Comparison of ENCODE assay signal across 14 mouse cellular contexts in the genomic region with DNA sequence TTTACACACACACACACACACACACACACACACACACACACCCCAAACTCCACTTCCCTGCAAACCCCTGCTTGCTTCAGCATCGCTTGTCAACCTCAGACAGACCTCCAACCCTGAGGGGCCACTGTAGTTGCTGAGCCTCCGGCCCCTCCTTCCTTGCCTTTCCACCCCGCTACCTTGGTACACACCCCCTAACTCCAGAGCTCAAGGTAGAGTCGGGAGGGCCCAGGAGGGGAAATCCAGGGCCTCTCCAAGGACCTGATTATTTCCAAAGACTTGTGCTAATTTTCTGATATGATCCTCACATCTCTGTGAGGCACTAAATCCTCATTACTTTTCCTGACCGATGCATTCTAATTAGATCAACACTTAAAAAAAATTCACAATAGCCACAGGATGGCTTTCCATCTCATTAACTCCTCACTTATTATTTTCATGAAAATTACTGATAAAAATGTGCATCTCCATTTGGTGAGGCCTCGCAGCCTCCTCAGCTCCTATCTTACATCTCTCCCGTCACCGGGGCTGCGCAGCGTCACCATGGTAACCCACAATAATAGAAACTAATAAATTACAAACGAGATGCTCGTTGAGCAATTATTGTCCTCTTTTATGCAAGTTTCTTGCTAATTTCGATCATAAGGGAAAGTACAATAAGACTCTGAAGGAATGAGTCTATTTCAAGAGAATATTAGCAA.
DNase-seq lines count a peak whose midpoint lies in the region; ATAC-seq and TF ChIP-seq lines count a peak whose summit lies in the region.
"Had no signal": no experiment of that assay in that cellular context is flagged by ENCODE, and none has a peak within 500 bp of the region (broad histone marks: within the 10 kb centered on the region; RNA-seq: fewer than 3 reads in every experiment).

No protein-coding gene starts in this region.

- TF ChIP-seq CTCF in left cerebral cortex, adult 2 months (IDR thresholded peaks at IDR 0.05): no peak
- no peak for TF ChIP-seq CTCF in hindbrain, postnatal 0 days (IDR thresholded peaks at IDR 0.05; ENCODE audit: low read depth)

- peak in 1 of 2 experiments; percentile 71 for DNase-seq in left cerebral cortex, adult 2 months (ENCODE audit: extremely low spot score in 1 of 2, low spot score in 2 of 2)
- no peak for DNase-seq in left cerebral cortex, adult 11 months (ENCODE audit: low spot score)
- no peak for DNase-seq in forebrain, embryonic 10.5 days (ENCODE audit: extremely low spot score, low spot score)
- peak; percentile 58 for DNase-seq in hindbrain, postnatal 0 days (ENCODE audit: low spot score)
- DNase-seq in adrenal gland, postnatal 10 days: no peak
- no peak for DNase-seq in cerebellum, adult 11-12 months
- no peak for DNase-seq in adrenal gland, adult (ENCODE audit: inconsistent age in 2 of 2, low spot score in 1 of 2)
- DNase-seq: B cell, adult 2 months; liver; thymus, postnatal 14 days had no signal

- no peak overlapping the region for H3K4me3 ChIP-seq in left cerebral cortex, adult 2 months
- H3K4me3 ChIP-seq in forebrain, embryonic 10.5 days: no peak overlapping the region
- no peak overlapping the region for H3K4me3 ChIP-seq in hindbrain, postnatal 0 days (ENCODE audit: low read length)
- no peak overlapping the region for H3K4me3 ChIP-seq in neural tube, embryonic 12.5 days
- H3K4me3 ChIP-seq: heart, embryonic 15.5 days had no signal

- peaks cover 37% of the 10 kb centered on the region for H3K36me3 ChIP-seq in forebrain, embryonic 10.5 days (replicated peaks)
- no peaks in the 10 kb centered on the region for H3K36me3 ChIP-seq in hindbrain, postnatal 0 days (ENCODE audit: insufficient read depth, low read length)
- H3K36me3 ChIP-seq in neural tube, embryonic 12.5 days: peaks cover 12% of the 10 kb centered on the region; the same call in 1 of the 2 replicates
- H3K36me3 ChIP-seq: heart, embryonic 15.5 days had no signal

- ATAC-seq in hindbrain, postnatal 0 days: peak; percentile 63
- peak; percentile 66 for ATAC-seq in neural tube, embryonic 12.5 days (ENCODE audit: low FRiP score, low read depth)
- ATAC-seq: intestine, postnatal 0 days had no signal

- H3K9ac ChIP-seq in hindbrain, postnatal 0 days (replicated peaks; ENCODE audit: low read length): no peak overlapping the region
- H3K9ac ChIP-seq in neural tube, embryonic 12.5 days: no peak overlapping the region
- H3K9ac ChIP-seq: heart, embryonic 15.5 days had no signal

- H3K4me2 ChIP-seq in hindbrain, postnatal 0 days (ENCODE audit: low read depth, low read length): no peak overlapping the region
- no peak overlapping the region for H3K4me2 ChIP-seq in neural tube, embryonic 12.5 days (replicated peaks)
- H3K4me2 ChIP-seq: heart, embryonic 15.5 days had no signal

- no peaks in the 10 kb centered on the region for H3K27me3 ChIP-seq in forebrain, embryonic 10.5 days (ENCODE audit: poor library complexity, severe bottlenecking)
- H3K27me3 ChIP-seq in hindbrain, postnatal 0 days (ENCODE audit: insufficient read depth, low read length): no peaks in the 10 kb centered on the region
- H3K27me3 ChIP-seq in neural tube, embryonic 12.5 days (replicated peaks): no peaks in the 10 kb centered on the region
- H3K27me3 ChIP-seq: heart, embryonic 15.5 days had no signal

- WGBS in forebrain, embryonic 10.5 days: 62% methylated on average over 13 of the region's 13 CpGs
- WGBS in hindbrain, postnatal 0 days: 41% methylated on average over 13 of the region's 13 CpGs
- WGBS in neural tube, embryonic 12.5 days: 45% methylated on average over 13 of the region's 13 CpGs

- no peaks in the 10 kb centered on the region for H3K9me3 ChIP-seq in forebrain, embryonic 10.5 days
- no peaks in the 10 kb centered on the region for H3K9me3 ChIP-seq in hindbrain, postnatal 0 days (ENCODE audit: low read length)
- H3K9me3 ChIP-seq in neural tube, embryonic 12.5 days: no peaks in the 10 kb centered on the region
- H3K9me3 ChIP-seq: heart, embryonic 15.5 days had no signal

- peaks cover 44% of the 10 kb centered on the region for H3K4me1 ChIP-seq in forebrain, embryonic 10.5 days
- H3K4me1 ChIP-seq in hindbrain, postnatal 0 days (ENCODE audit: insufficient read depth, low read length): no peaks in the 10 kb centered on the region
- H3K4me1 ChIP-seq in neural tube, embryonic 12.5 days: peaks cover 17% of the 10 kb centered on the region; the same call in 1 of the 2 replicates

- H3K27ac ChIP-seq in left cerebral cortex, adult 2 months: peak overlapping the region; percentile 34
- H3K27ac ChIP-seq in forebrain, embryonic 10.5 days: peak overlapping the region; percentile 56; the same call in 1 of the 2 replicates
- no peak overlapping the region for H3K27ac ChIP-seq in hindbrain, postnatal 0 days
- no peak overlapping the region for H3K27ac ChIP-seq in neural tube, embryonic 12.5 days
- H3K27ac ChIP-seq: heart, embryonic 15.5 days; macrophage had no signal

- intact Hi-C loops in left cerebral cortex, adult 2 months (cut with DNase I): no loop called here

Comparison
In these comparisons a context has a peak if more than half of its experiments do, and no peak if none do; other contexts are left out.
1. H3K27ac ChIP-seq: peak in left cerebral cortex, adult 2 months (single experiment) and forebrain, embryonic 10.5 days (single experiment); none in hindbrain, postnatal 0 days (single experiment) and neural tube, embryonic 12.5 days (single experiment).